Mouse (Mus musculus) erythroblast, embryonic 14.5 days (primary cell): ENCODE data around the gene Ntn5.

Source experiments
- GATA1 ChIP-seq: IDR thresholded peaks from 2 replicates; pipeline ENCODE4 v1.6.1; 2012; ENCODE audit warnings: low read length, inconsistent platforms, mixed read lengths
- TAL1 ChIP-seq: IDR thresholded peaks from 3 replicates; pipeline ENCODE4 v1.6.1; 2012; ENCODE audit warnings: low read length, inconsistent platforms, mixed read lengths

DNA sequence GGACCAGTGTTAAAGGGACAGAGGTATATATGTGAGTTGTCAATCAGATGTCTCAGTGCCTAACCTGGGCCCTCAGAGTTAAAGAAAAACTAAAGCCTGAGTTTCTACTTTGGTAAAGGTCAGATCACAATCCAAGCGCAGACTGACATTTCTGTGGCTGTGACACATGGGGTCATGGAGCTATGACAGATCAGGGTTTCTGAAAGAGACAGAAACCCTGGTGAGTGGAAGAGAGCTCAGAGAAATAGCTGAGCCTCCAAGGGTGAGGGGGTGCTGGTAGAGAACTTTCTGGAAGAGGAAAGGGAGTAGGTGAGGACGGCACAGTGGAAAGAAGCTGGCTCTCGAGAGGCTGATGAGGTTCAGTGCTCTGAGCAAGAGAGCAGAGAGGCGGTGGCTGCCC is 37.2 kb upstream of the Ntn5 start:
- TF ChIP-seq TAL1, result no peak
- no peak for TF ChIP-seq GATA1
